Mouse (Mus musculus) Patski (cell line): ENCODE data around the gene Ssr4. TPM values are rescaled to one million over a fixed set of nuclear protein-coding genes. Genes with fewer than 3 reads are reported as not detected.
"Not testable (repeated sequence)": the region's sequence is repeated elsewhere in the genome, so short reads cannot be mapped to it uniquely, and the experiment has no call there.

ENCODE experiments used
- ATAC-seq: fragments of 100-300 bp; one replicate; pipeline ENCODE4 v1.8.0; 2021
- CTCF ChIA-PET: fragments of 350-600 bp; sonication (Branson Sonifier 250); formaldehyde crosslinking; loops from one replicate; lab custom pipeline; 2022; ENCODE audit warnings: inconsistent platforms; lab: Charles Lee
- POLR2A ChIA-PET: fragments of 350-600 bp; sonication (Branson Sonifier 250); formaldehyde crosslinking; loops from one replicate; lab custom pipeline; 2022; ENCODE audit warnings: antibody characterized with exemption, inconsistent platforms; lab: Charles Lee
- DNase-seq: peaks from one replicate; pipeline ENCODE4 v3.0.0-alpha.2; 2011; ENCODE audit warnings: low read depth, low spot score
- H3K27me3 ChIP-seq: fragments of 371-371 bp; one replicate; pipeline ENCODE4 v1.5.1; 2021
- CTCF ChIP-seq: fragments of 100-300 bp; IDR thresholded peaks from one replicate; pipeline ENCODE4 v1.5.1; 2021
- in situ Hi-C: fragments of 300-500 bp; cut with MboI; formaldehyde crosslinking; loops from 3 replicates; pipeline ENCODE4 v1.11.1; 2018; ENCODE audit warnings: low pct_unique_long_range_greater_than_20kb, mixed read lengths
- polyA plus RNA-seq: library from polyadenylated mRNA; unstranded; gene quantifications from one replicate; pipeline ENCODE4 v1.2.3, GENCODE M21; 2021

The Ssr4 gene
- 194 TPM for polyA plus RNA-seq

DNA sequence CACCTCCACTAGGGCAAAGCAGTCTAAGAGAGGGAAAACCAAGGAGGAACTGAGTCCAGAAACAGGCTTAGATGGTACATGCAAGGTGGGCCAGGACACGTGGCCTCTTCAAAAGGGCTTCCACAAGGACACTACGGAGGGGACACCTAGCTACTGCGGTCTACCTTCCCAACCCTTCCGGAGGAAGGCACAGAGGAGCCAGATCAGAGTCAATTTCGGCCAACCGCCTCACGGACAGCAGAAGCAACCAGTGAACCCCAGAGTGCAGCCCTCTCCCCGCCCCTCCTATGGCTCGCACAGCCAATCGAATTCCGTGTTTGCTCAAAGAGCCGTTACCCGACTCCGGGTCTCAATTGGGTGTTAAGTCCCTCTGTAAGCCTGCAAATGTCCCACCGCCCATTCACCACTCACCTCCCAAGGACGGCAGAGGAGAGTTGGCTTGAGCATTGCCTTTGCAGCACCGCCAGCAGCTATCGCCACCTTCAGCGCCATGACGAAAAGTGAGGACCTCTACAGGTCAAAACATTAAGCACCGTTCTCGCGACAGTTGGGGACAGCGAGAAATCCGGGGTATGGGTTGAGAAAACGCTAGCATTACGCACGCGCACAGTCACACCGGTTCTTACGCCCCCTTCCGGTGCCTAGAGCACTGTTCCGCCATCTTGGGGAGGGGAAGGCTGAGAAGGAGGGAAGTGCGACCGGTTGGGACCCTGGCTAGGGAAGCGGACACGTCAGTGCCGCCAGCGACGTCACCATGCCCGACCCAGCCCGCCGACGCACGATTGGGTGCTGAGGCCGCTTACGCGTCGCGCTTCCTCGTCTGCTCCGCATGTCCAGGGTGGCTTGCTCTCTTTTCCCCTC, at the start of gene Ssr4, which contains the start of gene Idh3g:
TSS of gene Ssr4 (plus strand) at position 665 of the 861 bp plus-strand sequence.
TSS of gene Idh3g (minus strand) at position 534 of the 861 bp plus-strand sequence.
- DNase-seq (peak; percentile 78), ATAC-seq (peak; percentile 89)
- no peak for TF ChIP-seq CTCF
- POLR2A ChIA-PET = interaction anchor here (1.0 kb wide), 1 partner anchor 12 kb away, joined by 4 read pairs; the partner anchor contains the start of gene Srpk3
- CTCF ChIA-PET = no interaction called here
- H3K27me3 ChIP-seq = no peaks in the 10 kb centered on the region
- in situ Hi-C loops = no loop called here

DNA sequence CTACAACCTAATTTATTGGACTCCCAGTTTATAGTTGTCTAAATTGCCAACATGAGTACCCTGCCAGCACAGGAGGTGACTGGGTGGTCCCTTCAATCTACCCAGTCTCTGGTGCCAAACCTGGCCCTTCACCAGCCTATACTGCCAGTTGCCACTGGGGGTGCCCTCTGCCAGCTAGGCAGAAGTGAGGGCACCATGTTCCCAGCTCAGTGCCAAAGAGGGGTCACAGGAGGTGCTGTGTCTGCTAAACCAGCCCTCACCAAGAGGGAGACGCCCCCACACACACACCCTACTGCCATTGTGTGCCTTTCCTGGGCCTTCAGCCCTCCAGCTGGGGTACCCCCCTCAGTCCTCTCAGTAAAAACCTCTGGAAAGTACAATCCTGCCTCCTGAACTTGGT, 48.7 kb upstream of the Ssr4 start:
- ATAC-seq (no peak), DNase-seq (no peak)
- CTCF ChIA-PET = no interaction called here
- peaks cover 4% of the 10 kb centered on the region for H3K27me3 ChIP-seq
- POLR2A ChIA-PET = no interaction called here
- in situ Hi-C loops = no loop called here
- TF ChIP-seq CTCF = no peak

DNA sequence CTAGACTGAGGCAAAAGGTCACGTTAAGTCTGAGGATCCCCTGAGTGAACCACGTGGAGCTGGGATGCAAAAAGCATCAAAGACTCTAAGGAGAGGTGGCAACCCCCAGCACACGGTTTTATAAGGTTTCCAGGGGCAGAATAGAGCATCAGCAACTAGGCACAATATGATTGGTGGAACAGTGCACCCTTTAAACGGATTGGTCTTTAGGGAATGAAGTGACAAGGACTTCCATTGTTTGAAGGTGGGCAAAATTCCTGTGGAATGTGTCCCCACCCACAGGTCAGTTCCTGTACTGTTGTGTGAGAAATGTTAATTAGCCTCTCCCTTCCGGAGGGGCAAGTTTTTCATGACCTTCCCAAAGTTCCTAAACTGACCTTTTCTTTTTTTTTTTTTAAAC, 47.7 kb upstream of the Ssr4 start:
- no peak for TF ChIP-seq CTCF
- DNase-seq (no peak), ATAC-seq (no peak)
- ChIA-PET CTCF (no interaction called here), POLR2A (no interaction called here)
- in situ Hi-C loops = no loop called here
- H3K27me3 ChIP-seq = peaks cover 4% of the 10 kb centered on the region

DNA sequence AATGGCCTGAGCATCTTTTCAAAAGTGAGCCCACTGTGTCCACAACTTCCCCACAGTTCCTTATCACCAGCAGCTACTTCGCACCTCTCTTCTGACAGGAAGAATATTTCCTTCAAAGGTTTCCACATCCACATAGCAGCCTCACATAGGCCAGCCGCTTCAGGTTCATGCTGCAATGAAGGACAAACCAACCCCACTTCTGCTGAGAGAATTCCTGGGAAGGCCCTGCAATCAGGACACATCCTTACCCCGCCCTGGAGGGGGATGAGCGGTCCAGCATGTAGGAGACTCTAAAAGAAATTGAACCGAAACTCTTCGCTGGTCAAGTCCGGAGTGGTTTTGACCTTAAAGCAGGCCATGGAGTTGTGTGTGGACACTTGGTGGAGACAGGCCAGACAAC, 47.0 kb upstream of the Ssr4 start:
- ATAC-seq, CTCF ChIA-PET, H3K27me3 ChIP-seq, POLR2A ChIA-PET, DNase-seq, in situ Hi-C loops: not testable (repeated sequence)

- peaks cover 6% of the 10 kb centered on the region for H3K27me3 ChIP-seq
- no peak for TF ChIP-seq CTCF
- POLR2A ChIA-PET = no interaction called here
- CTCF ChIA-PET = no interaction called here
- DNase-seq (no peak), ATAC-seq (no peak)
- in situ Hi-C loops = no loop called here
These were observed 41.9 kb upstream of the Ssr4 start for GRCm38 (mm10) chrX:73744774-73745481.

DNA sequence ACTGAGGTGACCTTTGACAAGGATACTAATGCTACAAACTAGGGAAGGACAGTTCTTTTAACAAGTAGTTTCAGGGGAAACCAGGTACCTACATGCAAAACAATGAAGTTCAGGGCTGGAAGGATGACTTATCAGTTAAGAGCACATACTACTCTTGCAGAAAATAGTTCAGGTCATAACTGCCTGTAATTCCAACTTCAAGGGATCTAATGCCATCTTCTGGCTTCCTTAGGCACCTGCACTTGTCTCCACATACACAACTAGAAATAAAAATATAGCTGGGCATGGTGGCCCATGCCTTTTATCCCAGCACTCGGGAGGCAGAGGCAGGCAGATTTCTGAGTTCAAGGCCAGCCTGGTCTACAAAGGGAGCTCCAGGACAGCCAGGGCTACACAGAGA, 37.9 kb upstream of the Ssr4 start:
- peaks cover 6% of the 10 kb centered on the region for H3K27me3 ChIP-seq
- ATAC-seq (no peak), DNase-seq (no peak)
- POLR2A ChIA-PET = no interaction called here
- CTCF ChIA-PET = interaction anchor here (1.4 kb wide), 1 partner anchor 14 kb away, joined by 3 read pairs; no protein-coding TSS in a partner anchor
- TF ChIP-seq CTCF = no peak
- in situ Hi-C loops = no loop called here

- peaks cover 24% of the 10 kb centered on the region for H3K27me3 ChIP-seq
- CTCF ChIA-PET = interaction anchor here (1.1 kb wide), 1 partner anchor 10 kb away, joined by 3 read pairs; no protein-coding TSS in a partner anchor
- POLR2A ChIA-PET = no interaction called here
- ATAC-seq (no peak), DNase-seq (no peak)
- TF ChIP-seq CTCF = no peak
- in situ Hi-C loops = no loop called here
These were observed 30.3 kb upstream of the Ssr4 start, which contains the start of gene Plxnb3 for GRCm38 (mm10) chrX:73756334-73757140. Gene Plxnb3, plus strand, starts transcription at chrX:73757090.

- no peak for ATAC-seq
- CTCF ChIA-PET = no interaction called here
- TF ChIP-seq CTCF = no peak
- POLR2A ChIA-PET = interaction anchor here (0.5 kb wide), 1 partner anchor 48 kb away, joined by 8 read pairs; no protein-coding TSS in a partner anchor
- DNase-seq = no peak
- in situ Hi-C loops = no loop called here
- peaks cover 24% of the 10 kb centered on the region for H3K27me3 ChIP-seq
These were observed 28.1 kb upstream of the Ssr4 start for GRCm38 (mm10) chrX:73758611-73759290.

- ChIA-PET POLR2A (no interaction called here), CTCF (no interaction called here)
- no peak for TF ChIP-seq CTCF
- in situ Hi-C loops = no loop called here
- H3K27me3 ChIP-seq = peaks cover 3% of the 10 kb centered on the region
- ATAC-seq (no peak), DNase-seq (no peak)
These were observed 21.5 kb upstream of the Ssr4 start for GRCm38 (mm10) chrX:73765311-73765710.

GRCm38 (mm10) chrX:73767267-73767666, 19.6 kb upstream of the Ssr4 start:
- in situ Hi-C loops = no loop called here
- no peak for TF ChIP-seq CTCF
- ChIA-PET CTCF (no interaction called here), POLR2A (no interaction called here)
- DNase-seq (no peak), ATAC-seq (no peak)
- peaks cover 3% of the 10 kb centered on the region for H3K27me3 ChIP-seq
